Mouse (Mus musculus): ENCODE measurements around the gene Agpat3. TPM values are rescaled to one million over a fixed set of nuclear protein-coding genes. Genes with fewer than 3 reads are reported as not detected.

Gene Agpat3
- 100 to 1,000 TPM; 217 to 218 TPM for total RNA-seq (2021)
- long read RNA-seq, full-length matches to known transcripts: 58 of 324 reads
- long read RNA-seq, partial matches to known transcripts: 7 of 324 reads
- long read RNA-seq, other reads (novel, unspliced or antisense): 259 of 324 reads

DNA sequence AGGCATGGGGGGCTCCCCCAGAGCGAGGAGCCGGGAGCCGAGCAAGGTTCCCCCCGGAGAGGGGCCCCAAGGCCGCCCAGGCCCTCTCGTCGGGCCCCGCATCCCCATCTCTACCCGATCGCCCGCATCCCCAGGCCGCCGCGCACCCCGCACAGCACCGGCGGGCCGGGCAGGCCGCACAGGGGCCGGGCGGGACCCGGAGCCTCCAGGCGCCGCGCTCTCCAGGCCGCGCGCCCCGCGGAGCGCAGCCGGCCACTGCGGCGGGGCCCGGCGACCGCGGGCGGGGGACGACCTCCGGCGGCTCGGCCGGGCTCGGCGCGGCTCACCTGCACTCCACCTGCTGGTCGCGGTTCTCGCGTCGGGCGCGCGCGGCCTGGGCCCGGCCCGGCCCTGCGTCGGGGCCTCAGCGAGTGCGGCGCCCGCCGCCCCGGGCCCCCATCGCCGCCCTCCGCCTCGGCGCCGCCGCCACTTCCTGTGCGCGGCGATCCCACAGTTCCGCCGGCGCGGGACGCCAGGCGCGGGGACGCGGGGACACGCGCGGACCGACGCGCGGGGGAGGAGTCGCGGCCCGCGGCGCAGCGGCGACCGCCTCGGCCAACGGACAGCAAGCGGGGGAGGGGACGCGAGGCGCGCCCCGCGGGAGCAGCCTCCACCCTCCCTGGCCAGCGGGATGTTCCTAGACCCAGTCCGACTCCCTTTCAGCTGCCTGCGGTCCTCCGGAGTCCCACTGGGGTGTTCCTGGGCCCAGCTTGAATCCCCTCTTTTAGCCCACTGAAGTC, at the start of gene Agpat3:
Gene Agpat3, minus strand, starts transcription at position 603 of the 779 bp plus-strand sequence.
- DNase-seq (ENCODE audit: low spot score in 2 of 2): peak; percentile 62 to 64

DNA sequence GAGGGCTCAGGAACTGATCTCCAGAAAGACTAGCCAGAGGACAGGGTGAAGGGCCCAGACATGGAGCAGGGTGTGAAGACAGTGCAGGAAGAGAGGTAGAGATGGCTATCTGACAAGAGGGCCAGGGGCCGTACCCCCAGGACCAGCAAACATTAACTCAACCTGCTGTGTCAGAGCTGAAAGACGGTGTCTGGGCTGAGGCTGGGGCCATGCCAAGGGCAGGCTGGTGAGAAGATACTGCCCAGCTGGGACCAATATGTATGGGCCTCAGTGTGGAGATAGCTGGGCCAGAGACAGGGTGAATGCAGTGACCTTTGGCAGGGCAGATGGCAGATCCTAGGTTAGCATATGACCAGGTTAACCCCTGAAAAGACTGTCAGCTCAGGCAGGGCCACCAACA, 48.8 kb upstream of the Agpat3 start:
- no peak for DNase-seq (ENCODE audit: low spot score in 2 of 2)

DNA sequence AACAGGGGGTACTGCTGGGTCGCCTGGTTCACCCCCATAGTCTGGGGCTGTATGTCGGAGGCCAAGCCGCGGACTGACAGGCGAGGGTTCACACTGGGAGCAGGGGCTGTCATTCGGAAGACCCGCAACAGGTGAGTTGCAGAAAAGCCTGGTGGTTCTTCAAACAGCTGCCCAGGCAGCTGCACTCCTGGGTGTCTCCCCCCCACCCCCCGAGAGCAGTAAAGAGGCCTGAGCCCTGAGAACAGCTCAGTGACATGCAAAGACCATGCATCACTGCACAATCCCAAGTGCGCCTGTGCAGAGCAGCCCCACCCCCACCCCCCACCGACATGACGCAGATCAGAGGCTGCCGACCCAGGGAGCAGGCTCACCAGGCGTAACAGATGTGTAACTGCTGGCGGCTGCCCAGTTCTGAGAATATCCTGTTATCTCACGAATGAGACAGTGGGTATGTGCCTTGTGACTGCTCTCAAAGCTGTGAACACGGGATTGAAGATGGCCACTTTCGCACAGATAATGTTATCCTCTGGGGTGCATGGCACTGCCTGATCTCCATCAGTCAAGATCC, 46.9 kb upstream of the Agpat3 start:
- peak in 1 of 2 experiments; percentile 45 for DNase-seq (ENCODE audit: low spot score in 2 of 2)

DNA sequence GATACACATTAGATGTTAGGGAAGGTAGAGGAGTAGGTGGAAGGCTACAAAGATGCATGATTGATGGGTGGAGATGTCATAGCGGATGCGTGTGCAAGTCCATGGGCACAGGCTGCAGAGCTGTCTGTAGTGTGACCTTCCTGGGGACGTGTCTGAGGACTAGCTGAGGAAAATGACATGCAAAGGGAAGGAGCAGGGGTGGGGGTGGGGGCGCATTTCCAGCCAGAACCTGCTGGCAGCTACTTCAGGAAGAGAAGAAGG, 44.3 kb upstream of the Agpat3 start:
- DNase-seq (ENCODE audit: low spot score in 2 of 2): no peak

DNA sequence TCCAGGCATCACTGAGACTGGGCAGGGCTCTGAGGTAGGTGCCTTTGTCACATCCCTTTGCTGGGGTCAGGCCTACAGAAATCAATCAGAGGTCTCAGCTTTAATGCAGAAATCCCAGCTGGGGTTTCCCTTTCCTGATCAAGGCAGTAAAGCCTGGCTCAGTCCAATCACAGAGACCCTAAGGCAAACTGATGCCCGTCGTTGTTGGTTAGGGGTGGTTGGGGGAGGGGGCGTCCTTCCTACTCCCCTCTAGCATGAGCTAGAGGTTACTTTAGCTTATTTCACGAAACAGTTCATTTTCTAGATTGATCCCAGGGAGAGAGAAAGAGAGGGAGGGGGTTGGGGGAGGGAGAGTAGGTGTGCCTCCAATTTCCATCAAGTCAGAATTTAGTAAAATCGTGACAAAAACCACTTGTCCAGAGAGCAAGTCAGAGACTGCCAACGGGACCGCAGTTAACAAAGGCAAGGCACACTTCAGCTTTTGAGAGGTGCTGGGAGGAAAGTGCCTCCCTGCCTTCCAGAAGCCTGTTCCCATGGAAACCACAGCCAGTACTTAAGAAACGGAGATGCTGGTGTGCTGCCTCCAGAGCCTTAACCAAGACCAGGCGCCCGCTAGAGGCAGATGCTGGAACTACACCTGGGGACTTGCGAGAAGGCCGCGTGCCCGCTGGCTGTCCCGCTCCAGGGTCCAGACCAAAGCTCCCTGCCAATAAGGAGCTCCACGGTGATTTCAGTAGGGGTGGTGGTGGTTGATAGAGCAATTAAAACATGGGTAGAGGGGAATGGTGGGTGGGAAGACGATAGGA, 43.7 kb upstream of the Agpat3 start:
- peak; percentile 91 to 97 for DNase-seq (ENCODE audit: low spot score in 2 of 2)

DNA sequence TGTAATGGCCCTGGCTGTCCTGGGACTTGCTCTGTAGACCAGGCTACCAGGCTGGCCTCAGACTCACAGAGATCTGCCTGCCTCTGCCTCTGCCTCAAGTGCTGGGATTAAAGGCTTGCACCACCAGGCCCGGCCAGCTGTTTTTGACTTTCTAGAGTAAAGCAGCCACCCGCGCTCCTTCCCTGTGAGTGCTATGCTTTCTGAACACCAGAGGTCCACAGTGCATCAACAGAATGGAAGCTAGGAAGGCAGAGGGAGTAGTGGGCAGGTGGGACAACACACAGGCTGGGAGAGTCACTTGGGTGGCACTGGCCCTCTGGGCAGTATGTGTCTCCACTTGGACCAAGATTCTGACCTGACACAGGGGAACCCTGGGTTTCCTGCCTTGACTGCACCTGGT, 43.1 kb upstream of the Agpat3 start:
- DNase-seq (ENCODE audit: low spot score in 2 of 2): no peak

DNA sequence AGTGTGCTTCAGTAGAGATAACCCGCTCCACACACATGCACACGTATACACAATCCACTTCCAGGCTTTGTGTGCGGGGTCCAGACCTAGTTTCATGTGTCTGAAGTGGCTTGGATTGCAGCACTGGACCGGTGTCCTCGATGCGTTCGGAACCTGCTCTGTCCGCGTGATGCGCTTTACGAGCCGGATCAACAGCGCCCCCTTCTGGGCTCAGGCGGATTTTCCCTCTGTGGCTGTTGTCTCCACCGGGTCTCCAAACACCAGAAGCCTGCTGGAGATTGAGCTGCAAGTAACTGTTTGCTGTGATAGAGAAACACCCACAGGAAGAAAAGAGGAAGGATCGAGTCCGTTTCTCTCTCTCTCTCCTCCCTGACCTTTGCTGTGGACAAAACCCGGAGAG, 39.8 kb upstream of the Agpat3 start:
- peak; percentile 65 to 90 for DNase-seq (ENCODE audit: low spot score in 2 of 2)

DNA sequence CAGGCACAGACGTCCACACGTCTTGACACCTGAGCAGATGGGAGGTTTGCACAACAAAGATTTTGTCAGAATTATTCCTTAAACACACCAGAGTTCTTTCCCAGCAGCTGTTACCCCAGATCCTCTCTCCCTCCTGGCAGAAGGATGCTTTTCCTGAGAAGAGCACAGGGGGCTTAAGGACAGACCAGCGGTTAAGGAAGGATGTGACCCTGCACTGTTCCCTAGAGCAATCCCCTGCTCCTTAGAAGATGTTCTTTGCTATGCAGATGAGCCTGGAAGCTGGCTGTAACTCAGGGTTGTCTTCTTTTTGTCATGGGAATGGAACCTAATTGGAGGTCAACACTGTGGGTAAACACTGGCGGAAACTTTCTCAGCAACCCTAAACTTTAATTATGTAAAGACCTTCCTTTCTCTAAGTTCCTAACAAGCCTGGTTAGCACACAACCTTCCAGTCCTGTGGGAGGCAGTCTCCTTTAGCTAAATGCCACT, 38.7 kb upstream of the Agpat3 start:
- no peak for DNase-seq (ENCODE audit: low spot score in 2 of 2)

DNA sequence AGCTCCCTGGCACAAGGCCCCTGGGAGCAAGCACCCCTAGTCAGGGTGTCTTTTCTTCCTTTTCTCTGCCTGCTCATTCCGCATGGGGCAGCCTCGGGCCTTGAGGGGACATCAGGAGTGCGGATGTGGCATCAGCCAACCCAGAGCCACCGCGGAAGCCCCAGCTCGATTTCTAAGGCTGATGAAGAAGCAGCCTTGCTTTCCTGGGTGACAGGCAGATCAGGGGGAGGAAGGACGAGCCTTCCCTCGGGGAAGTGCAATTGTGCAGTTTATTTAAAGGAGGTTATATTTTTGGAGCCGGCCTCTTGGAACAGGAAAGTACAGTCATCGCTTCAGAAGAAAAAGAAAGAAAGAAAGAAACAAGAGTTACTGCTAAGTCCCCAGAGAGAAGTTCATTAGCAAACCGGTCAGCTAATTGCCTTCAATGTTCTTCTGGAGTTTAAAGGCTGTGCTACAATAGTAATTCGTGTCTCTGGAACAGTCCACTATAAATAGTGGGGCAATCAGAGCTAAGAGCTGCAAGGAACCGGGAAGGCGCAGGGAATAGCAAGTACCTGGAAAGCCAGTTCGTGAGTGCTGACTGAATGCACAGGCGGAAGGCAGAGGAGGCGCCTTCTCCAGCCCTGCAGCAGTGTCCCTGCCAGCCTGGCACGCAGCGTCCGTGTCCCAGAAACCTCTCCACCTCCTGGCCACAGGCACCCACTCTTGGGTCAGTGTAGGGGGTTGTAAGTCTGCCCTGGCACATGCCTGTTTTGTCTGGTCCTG, 36.1 kb upstream of the Agpat3 start:
- peak in 1 of 2 experiments; percentile 54 for DNase-seq (ENCODE audit: low spot score in 2 of 2)

DNA sequence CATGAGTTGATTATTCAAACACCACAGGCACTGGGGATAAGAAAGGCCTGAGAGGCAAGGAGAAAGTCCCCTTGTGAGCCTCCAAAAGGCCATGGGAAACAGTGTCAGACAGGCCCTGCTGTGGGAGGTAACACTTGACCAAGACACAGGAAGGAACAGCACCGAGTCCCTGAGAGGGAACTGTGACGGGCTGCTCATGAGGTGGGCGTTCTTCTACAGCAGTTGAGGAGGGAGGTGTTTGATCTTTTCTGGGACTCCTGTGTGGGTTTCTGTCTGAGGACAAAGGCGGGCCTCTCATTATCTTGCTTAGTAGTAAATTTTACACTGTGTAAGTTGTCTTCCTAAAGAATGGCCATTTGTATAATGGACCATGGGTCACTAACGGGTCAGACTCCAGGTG, 33.2 kb upstream of the Agpat3 start:
- no peak for DNase-seq (ENCODE audit: low spot score in 2 of 2)

DNA sequence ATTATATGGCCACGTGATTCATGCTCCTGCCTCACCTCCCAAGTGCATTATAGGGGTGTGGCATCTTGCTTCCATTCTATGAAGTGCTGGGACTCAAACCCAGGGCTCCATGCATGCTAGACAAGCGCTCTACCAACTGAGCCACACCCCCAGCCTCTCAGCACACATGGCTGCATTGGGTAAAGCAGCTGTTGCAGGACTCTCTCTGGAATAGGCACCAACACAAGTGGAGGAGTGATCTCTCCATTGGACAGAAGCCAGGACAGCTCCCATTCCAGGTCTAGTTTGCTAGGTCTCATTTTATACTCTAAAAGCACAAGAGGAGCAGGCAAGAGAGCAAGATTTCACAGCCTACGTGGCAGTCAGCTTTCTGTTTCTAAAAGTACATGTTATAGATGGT, 31.3 kb upstream of the Agpat3 start:
- no peak for DNase-seq (ENCODE audit: low spot score in 2 of 2)

DNA sequence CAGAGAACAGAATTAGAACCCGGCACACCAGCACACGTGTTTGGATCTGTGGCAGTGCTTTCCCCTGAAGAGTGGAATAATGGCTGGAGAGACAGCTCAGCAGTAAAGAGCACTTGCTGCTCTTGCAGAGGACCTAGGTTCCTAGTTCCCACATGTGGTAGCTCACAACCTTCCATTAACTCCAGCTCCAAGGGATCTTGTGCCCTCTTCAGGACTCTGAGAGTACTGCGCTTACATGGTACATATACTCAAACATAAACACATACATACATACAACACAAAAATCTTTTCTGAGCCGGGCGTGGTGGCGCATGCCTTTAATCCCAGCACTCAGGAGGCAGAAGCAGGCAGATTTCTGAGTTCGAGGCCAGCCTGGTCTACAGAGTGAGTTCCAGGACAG, 26.2 kb upstream of the Agpat3 start:
- DNase-seq (ENCODE audit: low spot score in 2 of 2): no peak

DNA sequence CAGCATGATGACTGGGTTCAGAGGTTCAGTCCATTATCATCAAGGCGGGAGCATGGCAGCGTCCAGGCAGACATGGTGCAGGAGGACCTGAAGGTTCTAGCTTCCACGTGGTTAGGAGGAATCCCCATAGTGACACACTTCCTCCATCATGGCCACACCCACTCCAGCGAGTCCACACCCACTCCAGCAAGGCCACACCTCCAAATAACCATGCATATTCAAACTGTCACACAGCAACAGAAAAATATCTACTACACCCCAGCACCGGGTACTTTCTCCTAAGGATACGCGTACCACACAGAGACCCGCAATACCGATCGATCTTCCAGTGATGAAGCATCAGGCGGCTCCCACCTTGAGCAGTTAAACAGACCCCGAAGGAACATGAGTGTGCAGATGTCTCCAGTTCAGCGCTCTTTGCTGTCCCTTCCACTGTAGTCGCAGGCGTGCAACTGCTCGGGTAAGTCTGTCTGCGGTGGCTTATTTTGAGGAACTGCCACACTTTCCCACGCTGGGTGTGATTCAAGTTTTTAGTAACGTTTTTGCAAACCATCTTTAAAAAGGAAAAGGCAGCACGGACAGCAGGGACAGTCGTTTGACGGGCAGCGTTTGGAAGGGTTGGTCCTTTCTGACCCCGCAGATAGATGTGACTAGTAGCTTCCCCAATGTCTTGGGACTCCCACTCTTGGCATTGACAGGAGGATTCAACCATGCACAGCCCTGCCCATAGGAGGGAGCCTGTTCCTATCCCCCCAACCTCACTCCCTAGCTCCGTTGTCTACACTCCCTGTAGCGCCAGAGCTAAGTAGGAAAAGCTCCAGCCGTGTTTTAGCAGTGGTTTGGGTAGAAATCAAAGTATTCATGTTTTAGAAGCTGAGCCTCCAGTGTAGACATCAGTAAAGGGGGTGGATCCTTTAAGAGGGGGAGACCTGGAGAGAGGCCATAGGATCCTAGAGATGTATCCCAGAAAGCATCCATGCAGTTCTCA, 20.7 kb upstream of the Agpat3 start:
- no peak for DNase-seq (ENCODE audit: low spot score in 2 of 2)

DNA sequence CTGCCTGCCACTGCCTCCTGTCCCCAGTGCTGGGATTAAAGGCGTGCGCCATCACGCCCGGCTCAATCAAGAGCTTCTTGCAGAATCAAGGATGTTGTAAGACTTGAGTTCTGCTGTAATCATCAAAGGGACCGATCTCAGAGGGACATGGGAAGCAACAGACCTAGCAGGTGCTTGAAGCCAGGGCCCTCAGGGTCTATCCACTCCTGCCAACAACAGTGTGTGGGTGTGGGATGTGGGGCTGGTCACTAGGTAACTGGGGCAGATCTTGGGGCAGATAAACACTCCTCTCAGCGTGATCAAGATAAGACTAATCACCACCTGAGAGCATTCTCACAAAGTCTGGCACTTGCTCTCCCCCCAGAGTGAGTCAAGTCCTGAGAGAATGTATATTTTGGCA, 19.5 kb upstream of the Agpat3 start:
- DNase-seq (ENCODE audit: low spot score in 2 of 2): no peak

DNA sequence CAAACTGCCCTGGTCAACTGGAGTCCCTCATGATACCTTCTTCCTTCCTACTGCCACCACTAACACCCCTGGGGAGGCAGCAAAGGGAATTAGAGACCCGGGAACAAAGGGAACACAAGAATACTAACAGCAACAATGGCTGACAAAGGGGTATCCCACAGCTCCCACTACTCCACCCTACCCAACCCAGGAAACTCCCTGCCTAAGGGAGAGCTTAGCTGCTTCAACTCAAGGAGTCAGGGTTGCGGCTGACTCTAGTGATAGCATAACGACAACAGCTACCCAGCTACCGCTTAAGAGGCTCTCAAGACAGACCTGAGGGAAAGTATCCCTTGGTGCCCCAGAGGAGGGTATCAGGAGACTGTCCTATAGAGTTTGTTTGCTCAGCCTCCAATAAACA, 15.3 kb upstream of the Agpat3 start:
- DNase-seq (ENCODE audit: low spot score in 2 of 2): no peak

DNA sequence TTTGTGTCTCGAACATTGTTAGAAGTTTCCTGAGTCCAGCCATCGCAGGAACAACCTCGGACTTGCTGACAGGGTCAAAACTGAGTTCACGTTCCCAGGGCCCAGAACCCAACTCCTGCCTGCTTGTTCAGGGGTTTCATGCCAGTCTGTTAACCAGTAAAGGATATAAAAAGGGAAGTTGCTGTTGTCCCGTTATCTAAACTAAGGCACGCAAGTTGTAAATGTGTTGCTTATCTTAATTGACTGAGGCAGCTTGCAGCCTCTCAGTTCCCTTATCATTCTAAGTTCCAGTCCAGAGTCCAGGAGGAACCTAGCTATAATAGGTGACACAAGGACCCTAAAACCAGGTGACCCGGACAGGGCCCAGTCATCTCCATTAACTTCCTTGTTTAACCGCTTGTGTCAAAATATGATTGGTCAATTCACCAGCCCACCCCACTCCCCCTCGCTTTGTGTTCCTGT, 14.6 kb upstream of the Agpat3 start:
- no peak for DNase-seq (ENCODE audit: low spot score in 2 of 2)

DNA sequence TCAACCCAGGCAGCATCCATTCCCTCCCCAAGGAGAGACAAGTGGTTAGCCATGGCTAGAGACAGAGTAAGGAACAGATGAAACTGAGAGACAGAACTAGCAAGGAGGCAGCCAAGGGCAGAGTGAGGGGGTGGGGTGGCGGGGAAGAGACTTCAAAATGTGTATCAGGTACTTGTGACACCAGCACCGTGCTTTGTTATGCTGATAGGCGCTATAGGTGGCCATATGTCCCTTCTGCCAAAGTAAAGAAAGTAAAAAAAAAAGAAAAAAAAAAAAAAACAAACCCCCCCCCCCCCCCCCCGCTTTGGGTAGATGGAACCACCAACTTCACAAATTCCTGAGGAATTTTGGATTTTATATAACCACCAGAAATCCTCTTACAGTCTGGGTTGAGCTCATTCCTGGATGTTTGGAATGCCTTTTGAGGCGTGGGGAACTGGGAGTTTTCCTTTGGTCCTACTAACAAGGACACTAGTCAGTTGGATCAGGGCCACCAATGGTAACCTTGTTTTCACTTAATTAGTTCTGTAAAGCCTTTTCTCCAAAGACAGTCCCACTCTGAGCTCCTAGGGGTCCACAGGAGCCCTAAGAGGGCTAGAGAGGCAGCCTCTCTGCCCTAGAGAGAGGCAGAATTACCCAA, 14.0 kb upstream of the Agpat3 start:
- no peak for DNase-seq (ENCODE audit: low spot score in 2 of 2)

DNA sequence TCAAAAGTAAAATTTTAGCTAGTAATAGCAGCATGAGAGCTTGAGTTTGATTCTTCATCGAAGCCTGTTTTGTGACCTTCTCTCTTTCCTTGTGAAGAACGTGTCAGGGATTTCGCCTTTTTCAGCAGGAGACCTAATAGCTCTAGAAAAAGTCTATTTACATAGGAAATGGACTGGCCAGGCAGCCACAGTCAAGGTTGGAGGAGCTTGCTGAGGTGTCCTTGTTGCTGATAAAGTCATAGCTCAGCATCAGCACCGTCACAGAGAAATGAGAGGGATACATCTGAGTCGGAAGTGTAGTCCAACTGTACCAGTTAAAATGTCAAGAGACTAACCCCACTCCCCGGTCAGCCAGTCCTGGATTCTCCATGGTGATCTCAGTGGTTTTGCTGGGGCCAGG, 13.3 kb upstream of the Agpat3 start:
- DNase-seq (ENCODE audit: low spot score in 2 of 2): no peak

DNA sequence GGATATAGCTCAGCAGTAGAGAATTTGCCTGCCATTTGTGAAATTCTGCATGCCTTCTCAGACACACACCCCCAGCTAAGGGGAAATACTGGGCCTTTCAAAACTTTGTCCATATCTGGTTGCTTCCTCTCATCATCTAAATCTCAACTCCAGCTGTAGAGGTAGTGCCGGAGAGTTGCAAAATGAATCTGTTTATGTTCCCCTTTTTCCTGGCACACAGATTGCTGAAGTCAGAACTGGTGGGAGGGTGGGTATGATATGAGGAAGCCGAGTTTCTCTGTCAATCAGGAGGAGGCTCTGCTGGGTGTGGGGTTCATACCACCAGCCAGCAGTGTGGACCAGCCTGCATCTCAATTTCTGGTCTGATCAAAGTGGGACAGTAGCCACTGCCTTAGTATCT, 11.8 kb upstream of the Agpat3 start:
- peak in 1 of 2 experiments; percentile 9 for DNase-seq (ENCODE audit: low spot score in 2 of 2)

DNA sequence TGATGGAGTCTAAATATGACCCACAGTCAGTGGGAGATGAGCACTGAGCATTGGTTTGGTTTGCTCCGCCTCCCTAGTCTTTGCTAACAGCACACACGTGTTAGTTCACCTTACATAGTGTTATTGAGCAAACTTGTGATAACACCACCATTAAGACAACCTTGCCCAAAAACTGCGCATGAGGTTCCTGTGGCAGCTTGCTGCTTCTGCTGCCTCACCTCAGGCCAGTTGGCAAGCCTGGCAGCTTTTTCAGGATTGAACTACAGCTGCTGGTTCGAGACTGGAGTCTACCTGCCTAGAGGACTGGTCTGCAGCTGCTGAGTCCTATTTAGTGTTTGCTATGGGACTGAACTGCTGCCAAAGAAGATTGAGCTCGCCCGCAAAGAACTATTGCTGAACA, 11.1 kb upstream of the Agpat3 start:
- DNase-seq (ENCODE audit: low spot score in 2 of 2): no peak
